Mouse (Mus musculus) stomach, postnatal 0 days (tissue): ENCODE measurements around the gene Cacna2d3. TPM values are rescaled to one million over a fixed set of nuclear protein-coding genes. Genes with fewer than 3 reads are reported as not detected.
A peak's percentile ranks its signal among the peaks of the same experiment; 100 is the strongest.

ENCODE experiments used
- ATAC-seq: fragments of 200-750 bp; cut with Nextera tagmentation; 2 replicates; pipeline ENCODE4 v1.8.0; 2017; ENCODE audit not compliant: low FRiP score, low TSS enrichment
- DNase-seq: peaks from one replicate; pipeline ENCODE4 v3.0.0-alpha.2; 2016; ENCODE audit warnings: low spot score
- H3K27ac ChIP-seq: fragments of 300-500 bp; sonication (generic); replicated peaks from 2 replicates; pipeline ENCODE4 v1.5.1; 2014; ENCODE audit warnings: mild to moderate bottlenecking, control low read depth
- H3K27me3 ChIP-seq: fragments of 300-500 bp; sonication (generic); 2 replicates; pipeline ENCODE4 v1.6.1; 2014; ENCODE audit warnings: low read length; ENCODE audit not compliant: control insufficient read depth, insufficient read depth
- H3K36me3 ChIP-seq: fragments of 300-500 bp; sonication (generic); 2 replicates; pipeline ENCODE4 v1.6.1; 2014; ENCODE audit warnings: low read length, mixed read lengths; ENCODE audit not compliant: control insufficient read depth, insufficient read depth
- H3K4me1 ChIP-seq: fragments of 300-500 bp; sonication (generic); replicated peaks from 2 replicates; pipeline ENCODE4 v1.6.1; 2014; ENCODE audit warnings: antibody characterized with exemption; ENCODE audit not compliant: control insufficient read depth, insufficient read depth
- H3K4me2 ChIP-seq: fragments of 300-500 bp; sonication (generic); replicated peaks from 2 replicates; pipeline ENCODE4 v1.6.1; 2014; ENCODE audit warnings: low read depth, mild to moderate bottlenecking, control low read depth, moderate library complexity
- H3K4me3 ChIP-seq: fragments of 300-500 bp; sonication (generic); 2 replicates; pipeline ENCODE4 v1.5.1; 2014; ENCODE audit warnings: low read depth, low read length, control low read depth
- H3K9ac ChIP-seq: fragments of 300-500 bp; sonication (generic); 2 replicates; pipeline ENCODE4 v1.6.1; 2014; ENCODE audit warnings: mild to moderate bottlenecking, low read length, control low read depth, mixed read lengths
- H3K9me3 ChIP-seq: fragments of 300-500 bp; sonication (generic); 2 replicates; pipeline ENCODE4 v1.6.1; 2016; ENCODE audit warnings: low read length; ENCODE audit not compliant: control insufficient read depth
- CTCF ChIP-seq: IDR thresholded peaks from 2 replicates; pipeline ENCODE4 v1.5.1; 2016; ENCODE audit warnings: antibody characterized with exemption, low read depth, mild to moderate bottlenecking, moderate library complexity
- EP300 ChIP-seq: optimal IDR thresholded peaks from 2 replicates; pipeline ENCODE3; 2016; ENCODE audit warnings: antibody characterized with exemption
- WGBS: fragments of 180-500 bp; shearing (Covaris S2); extraction: QIAGEN DNeasy Blood & Tissue Kit; methylation state at CpG from one replicate; pipeline ENCODE4 v1.1.7; 2014; 5-methylcytosine and 5-hydroxymethylcytosine counted together
- polyA plus RNA-seq: library from polyadenylated mRNA; unstranded; fragments of >200 nt; fragmentation: Nextera tagmentation; extraction: Ambion mirVana; gene quantifications from 2 replicates; pipeline ENCODE4 v1.2.1, GENCODE M21; 2015

Cacna2d3 gene
- polyA plus RNA-seq, 1 experiment from 2014 or later = 0.98 TPM

GRCm38 (mm10) chr14:29137614-29138013 is 584.0 kb downstream of the Cacna2d3 start:
- no peak overlapping the region for H3K4me3 ChIP-seq
- no peaks in the 10 kb centered on the region for H3K4me1 ChIP-seq
- 0 out of 2 replicates have a peak, but pooled peaks have one; percentile 57 for ATAC-seq
- no peak overlapping the region for H3K27ac ChIP-seq
- no peaks in the 10 kb centered on the region for H3K9me3 ChIP-seq
- H3K27me3 ChIP-seq = no peaks in the 10 kb centered on the region
- H3K4me2 ChIP-seq = no peak overlapping the region
- 65% methylated on average over 7 of the region's 7 CpGs for WGBS
- no peaks in the 10 kb centered on the region for H3K36me3 ChIP-seq
- TF ChIP-seq CTCF (no peak), EP300 (no peak)
- no peak for DNase-seq
- no peak overlapping the region for H3K9ac ChIP-seq

GRCm38 (mm10) chr14:29137006-29137579 is 584.6 kb downstream of the Cacna2d3 start:
- Histone ChIP-seq H3K4me3 (no peak overlapping the region), H3K9ac (no peak overlapping the region), H3K36me3 (no peaks in the 10 kb centered on the region), H3K4me1 (no peaks in the 10 kb centered on the region), H3K27ac (no peak overlapping the region), H3K27me3 (no peaks in the 10 kb centered on the region), H3K4me2 (no peak overlapping the region), H3K9me3 (no peaks in the 10 kb centered on the region)
- ATAC-seq (no peak), DNase-seq (no peak)
- TF ChIP-seq CTCF = no peak
- TF ChIP-seq EP300 = no peak
- WGBS = 47% methylated on average over 10 of the region's 10 CpGs

GRCm38 (mm10) chr14:29134901-29135300 is 586.8 kb downstream of the Cacna2d3 start:
- H3K4me1 ChIP-seq = no peaks in the 10 kb centered on the region
- H3K4me2 ChIP-seq = no peak overlapping the region
- DNase-seq (no peak), ATAC-seq (no peak)
- no peaks in the 10 kb centered on the region for H3K9me3 ChIP-seq
- H3K27me3 ChIP-seq = no peaks in the 10 kb centered on the region
- H3K27ac ChIP-seq = no peak overlapping the region
- no peaks in the 10 kb centered on the region for H3K36me3 ChIP-seq
- TF ChIP-seq CTCF = no peak
- TF ChIP-seq EP300 = no peak
- no peak overlapping the region for H3K4me3 ChIP-seq
- WGBS = 70% methylated on average over 5 of the region's 5 CpGs
- no peak overlapping the region for H3K9ac ChIP-seq

- H3K4me3 ChIP-seq = no peak overlapping the region
- H3K4me2 ChIP-seq = no peak overlapping the region
- no peak for ATAC-seq
- H3K36me3 ChIP-seq = no peaks in the 10 kb centered on the region
- no peak overlapping the region for H3K27ac ChIP-seq
- H3K27me3 ChIP-seq = no peaks in the 10 kb centered on the region
- no peaks in the 10 kb centered on the region for H3K9me3 ChIP-seq
- no peak for DNase-seq
- no peak overlapping the region for H3K9ac ChIP-seq
- TF ChIP-seq CTCF (no peak), EP300 (no peak)
- no peaks in the 10 kb centered on the region for H3K4me1 ChIP-seq
These were observed 591.2 kb downstream of the Cacna2d3 start for GRCm38 (mm10) chr14:29130511-29130910.

GRCm38 (mm10) chr14:29123886-29124285 is 597.8 kb downstream of the Cacna2d3 start:
- no peak for ATAC-seq
- H3K36me3 ChIP-seq = no peaks in the 10 kb centered on the region

GRCm38 (mm10) chr14:29122749-29123148 is 598.9 kb downstream of the Cacna2d3 start:
- Histone ChIP-seq H3K4me2 (no peak overlapping the region), H3K36me3 (no peaks in the 10 kb centered on the region), H3K4me1 (no peaks in the 10 kb centered on the region), H3K27ac (no peak overlapping the region), H3K4me3 (no peak overlapping the region), H3K9me3 (no peaks in the 10 kb centered on the region), H3K27me3 (no peaks in the 10 kb centered on the region), H3K9ac (no peak overlapping the region)
- DNase-seq (no peak), ATAC-seq (no peak)
- peak; percentile 14; the same call in 1 of the 2 replicates for TF ChIP-seq CTCF
- no peak for TF ChIP-seq EP300
- 93% methylated on average over 3 of the region's 3 CpGs for WGBS

More at GRCm38 (mm10) chr14:29123886-29124285, 597.8 kb downstream of the Cacna2d3 start:
- Histone ChIP-seq H3K27ac (no peak overlapping the region), H3K27me3 (no peaks in the 10 kb centered on the region), H3K4me1 (no peaks in the 10 kb centered on the region), H3K9me3 (no peaks in the 10 kb centered on the region), H3K9ac (no peak overlapping the region), H3K4me2 (no peak overlapping the region), H3K4me3 (no peak overlapping the region)
- peak; percentile 54 for TF ChIP-seq CTCF
- TF ChIP-seq EP300 = no peak
- no peak for DNase-seq
